Mouse (Mus musculus): ENCODE measurements around the gene Gm5105. TPM values are rescaled to one million over a fixed set of nuclear protein-coding genes. Genes with fewer than 3 reads are reported as not detected.

Gm5105 gene
- total RNA-seq, 2 experiments from 2014 or later, result 0.22 TPM; not detected in 1

- peak within 1 kb of the TSS; percentile 91 for H3K27ac ChIP-seq
Observed at GRCm38 (mm10) chr3:138064732-138065645, 2.2 kb downstream of the Gm5105 start, which contains the start of gene 1110002E22Rik. 1110002E22Rik (plus strand) TSS chr3:138065052.

GRCm38 (mm10) chr3:138063731-138064329 is 3.4 kb downstream of the Gm5105 start:
- peak overlapping the region; percentile 91 for H3K27ac ChIP-seq
- TF ChIP-seq CTCF (conservative IDR thresholded peaks at IDR 0.05), result no peak
- H3K4me3 ChIP-seq, result no peak overlapping the region
- no peak for DNase-seq (ENCODE audit: low spot score in 2 of 2)

More at GRCm38 (mm10) chr3:138064732-138065645, 2.2 kb downstream of the Gm5105 start, which contains the start of gene 1110002E22Rik:
- peak within 1 kb of the TSS; percentile 11; the same call in 1 of the 2 replicates for H3K4me3 ChIP-seq
- no peak for TF ChIP-seq CTCF (conservative IDR thresholded peaks at IDR 0.05)
- DNase-seq (ENCODE audit: low spot score in 2 of 2), result peak; percentile 59 to 70

- no peak for DNase-seq (ENCODE audit: low spot score in 2 of 2)
- Histone ChIP-seq H3K4me3 (no peak overlapping the region), H3K27ac (no peak overlapping the region)
- no peak for TF ChIP-seq CTCF (conservative IDR thresholded peaks at IDR 0.05)
Observed at GRCm38 (mm10) chr3:138062673-138063072, 4.5 kb downstream of the Gm5105 start.

GRCm38 (mm10) chr3:138061205-138061911 is 5.8 kb downstream of the Gm5105 start:
- Histone ChIP-seq H3K4me3 (no peak overlapping the region), H3K27ac (no peak overlapping the region)
- DNase-seq (ENCODE audit: low spot score in 2 of 2), result no peak
- no peak for TF ChIP-seq CTCF (conservative IDR thresholded peaks at IDR 0.05)

- no peak overlapping the region for H3K27ac ChIP-seq
- H3K4me3 ChIP-seq, result no peak overlapping the region
- DNase-seq (ENCODE audit: low spot score in 2 of 2), result no peak
- no peak for TF ChIP-seq CTCF (conservative IDR thresholded peaks at IDR 0.05)
Observed at GRCm38 (mm10) chr3:138060429-138060828, 6.8 kb downstream of the Gm5105 start.

- no peak for DNase-seq (ENCODE audit: low spot score in 2 of 2)
- no peak for TF ChIP-seq CTCF (conservative IDR thresholded peaks at IDR 0.05)
- no peak overlapping the region for H3K27ac ChIP-seq
- H3K4me3 ChIP-seq, result no peak overlapping the region
Observed at GRCm38 (mm10) chr3:138058226-138058625, 9.0 kb downstream of the Gm5105 start.

GRCm38 (mm10) chr3:138056976-138057375 is 10.2 kb downstream of the Gm5105 start:
- Histone ChIP-seq H3K27ac (no peak overlapping the region), H3K4me3 (no peak overlapping the region)
- TF ChIP-seq CTCF (conservative IDR thresholded peaks at IDR 0.05), result no peak
- DNase-seq (ENCODE audit: low spot score in 2 of 2), result no peak

GRCm38 (mm10) chr3:138053969-138054368 is 13.2 kb downstream of the Gm5105 start:
- Histone ChIP-seq H3K4me3 (no peak overlapping the region), H3K27ac (peak overlapping the region; percentile 70)
- no peak for TF ChIP-seq CTCF (conservative IDR thresholded peaks at IDR 0.05)
- DNase-seq (ENCODE audit: low spot score in 2 of 2), result peak in 1 of 2 experiments; percentile 18

GRCm38 (mm10) chr3:138051431-138051830 is 15.8 kb downstream of the Gm5105 start:
- TF ChIP-seq CTCF (conservative IDR thresholded peaks at IDR 0.05), result no peak
- Histone ChIP-seq H3K27ac (no peak overlapping the region), H3K4me3 (no peak overlapping the region)
- no peak for DNase-seq (ENCODE audit: low spot score in 2 of 2)

- TF ChIP-seq CTCF (conservative IDR thresholded peaks at IDR 0.05), result no peak
- H3K4me3 ChIP-seq, result no peak overlapping the region
- H3K27ac ChIP-seq, result no peak overlapping the region
- no peak for DNase-seq (ENCODE audit: low spot score in 2 of 2)
Observed at GRCm38 (mm10) chr3:138050772-138051171, 16.4 kb downstream of the Gm5105 start.

- H3K27ac ChIP-seq, result no peak overlapping the region
- no peak overlapping the region for H3K4me3 ChIP-seq
- no peak for TF ChIP-seq CTCF (conservative IDR thresholded peaks at IDR 0.05)
- no peak for DNase-seq (ENCODE audit: low spot score in 2 of 2)
Observed at GRCm38 (mm10) chr3:138049555-138049954, 17.6 kb downstream of the Gm5105 start.

GRCm38 (mm10) chr3:138043316-138043715 is 23.9 kb downstream of the Gm5105 start:
- no peak for TF ChIP-seq CTCF (conservative IDR thresholded peaks at IDR 0.05)
- no peak overlapping the region for H3K4me3 ChIP-seq
- no peak for DNase-seq (ENCODE audit: low spot score in 2 of 2)
- no peak overlapping the region for H3K27ac ChIP-seq
